Mouse (Mus musculus) neural tube, embryonic 15.5 days (tissue): ENCODE measurements around the gene Rbbp5. TPM values are rescaled to one million over a fixed set of nuclear protein-coding genes. Genes with fewer than 3 reads are reported as not detected.

Experiments used
- ATAC-seq: fragments of 200-750 bp; cut with Nextera tagmentation; 2 replicates; pipeline ENCODE4 v1.8.0; 2017; ENCODE audit warnings: mild to moderate bottlenecking, moderate TSS enrichment, moderate library complexity; ENCODE audit not compliant: low FRiP score
- H3K27ac ChIP-seq: fragments of 300-500 bp; sonication (generic); replicated peaks from 2 replicates; pipeline ENCODE4 v1.5.1; 2015; ENCODE audit warnings: mild to moderate bottlenecking, inconsistent platforms
- H3K27me3 ChIP-seq: fragments of 300-500 bp; sonication (generic); replicated peaks from 2 replicates; pipeline ENCODE4 v1.6.1; 2015; ENCODE audit warnings: inconsistent platforms
- H3K36me3 ChIP-seq: fragments of 300-500 bp; sonication (generic); 2 replicates; pipeline ENCODE4 v1.6.1; 2015; ENCODE audit warnings: inconsistent platforms
- H3K4me1 ChIP-seq: fragments of 300-500 bp; sonication (generic); 2 replicates; pipeline ENCODE4 v1.6.1; 2015; ENCODE audit warnings: inconsistent platforms
- H3K4me2 ChIP-seq: fragments of 300-500 bp; sonication (generic); 2 replicates; pipeline ENCODE4 v1.6.1; 2015; ENCODE audit warnings: inconsistent platforms, mild to moderate bottlenecking, moderate library complexity
- H3K4me3 ChIP-seq: fragments of 300-500 bp; sonication (generic); replicated peaks from 2 replicates; pipeline ENCODE4 v1.5.1; 2015; ENCODE audit warnings: mild to moderate bottlenecking, inconsistent platforms
- H3K9ac ChIP-seq: fragments of 300-500 bp; sonication (generic); replicated peaks from 2 replicates; pipeline ENCODE4 v1.6.1; 2015; ENCODE audit warnings: mild to moderate bottlenecking, inconsistent platforms
- H3K9me3 ChIP-seq: fragments of 300-500 bp; sonication (generic); replicated peaks from 2 replicates; pipeline ENCODE4 v1.6.1; 2016; ENCODE audit warnings: inconsistent platforms
- WGBS: fragments of 180-500 bp; shearing (Covaris S2); methylation state at CpG from one replicate; pipeline ENCODE4 v1.1.7; 2015; ENCODE audit warnings: mixed read lengths; 5-methylcytosine and 5-hydroxymethylcytosine counted together
- polyA plus RNA-seq: library from polyadenylated mRNA; unstranded; fragments of >200 nt; fragmentation: Nextera tagmentation; extraction: Ambion mirVana; gene quantifications from 2 replicates; pipeline ENCODE4 v1.2.1, GENCODE M21; 2015

Rbbp5 gene
- polyA plus RNA-seq, 1 experiment from 2014 or later: 42.8 TPM

GRCm38 (mm10) chr1:132506058-132506457 lies 28.9 kb downstream of the Rbbp5 start, which contains the start of gene Tmem81:
TSS of gene Tmem81 (plus strand) at chr1:132506230.
- no peak within 1 kb of the TSS for H3K9ac ChIP-seq
- H3K27ac ChIP-seq: no peak within 1 kb of the TSS
- ATAC-seq: no peak
- H3K4me3 ChIP-seq: no peak within 1 kb of the TSS
- no peaks in the 10 kb centered on the region for H3K9me3 ChIP-seq
- 83% methylated on average over 7 of the region's 7 CpGs for WGBS
- H3K27me3 ChIP-seq: no peaks in the 10 kb centered on the region
- no peak within 1 kb of the TSS for H3K4me2 ChIP-seq
- H3K4me1 ChIP-seq: 0 out of 2 replicates have a peak, but pooled peaks cover 2% of the 10 kb centered on the region
- H3K36me3 ChIP-seq: peaks cover 57% of the 10 kb centered on the region

DNA sequence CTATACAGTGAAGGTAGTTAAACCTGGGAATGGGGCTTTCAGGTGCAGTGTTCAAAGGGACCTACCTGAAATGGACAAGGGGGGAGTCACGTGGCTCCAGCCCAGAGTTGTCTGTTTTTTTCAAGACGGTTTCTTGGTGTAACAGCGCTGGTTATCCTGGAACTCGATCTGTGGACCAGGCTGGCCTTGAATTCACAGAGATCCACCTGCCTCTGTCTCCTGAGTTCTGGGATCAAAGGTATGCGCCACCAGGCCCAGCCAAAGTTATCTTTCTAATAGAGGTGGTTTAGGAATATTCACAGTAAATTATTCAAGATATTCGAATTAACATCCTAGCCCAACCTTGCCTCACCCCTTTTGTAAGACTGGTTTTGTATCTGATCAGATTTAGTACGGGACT lies 29.5 kb downstream of the Rbbp5 start:
- no peak overlapping the region for H3K27ac ChIP-seq
- no peak overlapping the region for H3K4me2 ChIP-seq
- H3K36me3 ChIP-seq: peaks cover 51% of the 10 kb centered on the region
- no peak overlapping the region for H3K4me3 ChIP-seq
- H3K27me3 ChIP-seq: no peaks in the 10 kb centered on the region
- no peak overlapping the region for H3K9ac ChIP-seq
- WGBS: 93% methylated on average over 7 of the region's 7 CpGs
- H3K9me3 ChIP-seq: no peaks in the 10 kb centered on the region
- no peak for ATAC-seq
- peaks cover 5% of the 10 kb centered on the region; the same call in 1 of the 2 replicates for H3K4me1 ChIP-seq

DNA sequence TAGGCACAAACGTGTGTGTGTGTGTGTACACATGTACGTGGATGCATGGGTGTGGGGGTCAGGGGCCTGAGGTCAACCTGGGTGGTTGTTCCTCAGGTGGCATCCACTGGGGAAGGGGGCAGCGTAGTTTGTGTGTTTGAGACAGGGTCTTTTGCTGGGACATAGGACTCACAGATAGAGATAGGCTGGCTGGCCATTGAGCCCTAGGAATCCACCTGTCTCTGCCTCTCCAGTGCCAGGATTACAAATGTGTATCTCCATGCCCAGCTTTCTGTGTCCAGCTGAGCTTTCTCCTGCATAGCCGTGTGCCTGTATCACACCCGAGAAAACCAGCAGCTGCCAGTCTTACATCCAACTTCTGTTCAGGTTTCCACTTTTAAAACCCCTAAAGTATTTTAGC lies 32.6 kb downstream of the Rbbp5 start:
- Histone ChIP-seq H3K27ac (no peak overlapping the region), H3K4me3 (no peak overlapping the region), H3K4me2 (no peak overlapping the region), H3K9me3 (no peaks in the 10 kb centered on the region), H3K27me3 (no peaks in the 10 kb centered on the region), H3K9ac (no peak overlapping the region), H3K36me3 (peaks cover 32% of the 10 kb centered on the region), H3K4me1 (peaks cover 8% of the 10 kb centered on the region; the same call in 1 of the 2 replicates)
- no peak for ATAC-seq
- 87% methylated on average over 5 of the region's 5 CpGs for WGBS

DNA sequence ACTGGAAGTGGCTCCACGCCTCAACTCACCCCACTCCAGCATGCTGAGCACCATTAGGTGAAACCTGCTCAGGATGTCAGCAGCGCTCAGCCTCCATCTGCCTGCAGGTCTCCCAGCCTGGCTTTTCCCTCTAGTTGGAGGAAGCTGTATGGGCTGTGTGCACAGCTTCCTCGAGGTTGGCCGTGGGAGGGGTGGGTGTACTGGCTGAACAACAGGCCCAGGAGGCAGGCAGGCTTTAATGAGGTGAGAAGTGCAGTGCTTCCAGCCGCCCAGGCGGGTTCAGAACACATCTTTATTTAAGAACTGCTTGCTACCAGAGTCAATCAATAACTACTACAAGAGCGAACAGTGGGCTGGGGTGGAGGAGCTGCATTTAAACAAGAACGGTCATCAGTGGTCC lies 34.4 kb downstream of the Rbbp5 start:
- ATAC-seq: no peak
- WGBS: 47% methylated on average over 8 of the region's 8 CpGs
- Histone ChIP-seq H3K4me1 (peaks cover 8% of the 10 kb centered on the region; the same call in 1 of the 2 replicates), H3K4me3 (no peak overlapping the region), H3K36me3 (peaks cover 32% of the 10 kb centered on the region), H3K27ac (peak overlapping the region; percentile 19; the same call in 1 of the 2 replicates), H3K27me3 (no peaks in the 10 kb centered on the region), H3K9me3 (no peaks in the 10 kb centered on the region), H3K4me2 (no peak overlapping the region), H3K9ac (no peak overlapping the region)

- Histone ChIP-seq H3K4me3 (no peak overlapping the region), H3K27me3 (no peaks in the 10 kb centered on the region), H3K36me3 (peaks cover 32% of the 10 kb centered on the region), H3K27ac (no peak overlapping the region), H3K9me3 (no peaks in the 10 kb centered on the region), H3K4me1 (peaks cover 8% of the 10 kb centered on the region; the same call in 1 of the 2 replicates), H3K4me2 (no peak overlapping the region), H3K9ac (no peak overlapping the region)
- WGBS: 66% methylated on average over 8 of the region's 8 CpGs
- no peak for ATAC-seq
Observed at GRCm38 (mm10) chr1:132512106-132512505, 34.9 kb downstream of the Rbbp5 start.

- H3K4me1 ChIP-seq: peaks cover 6% of the 10 kb centered on the region; the same call in 1 of the 2 replicates
- no peak overlapping the region for H3K4me2 ChIP-seq
- peaks cover 45% of the 10 kb centered on the region for H3K36me3 ChIP-seq
- H3K9ac ChIP-seq: no peak overlapping the region
- H3K9me3 ChIP-seq: no peaks in the 10 kb centered on the region
- whole genome bisulfite sequencing: 93% methylated on average over 12 of the region's 12 CpGs
- H3K27me3 ChIP-seq: no peaks in the 10 kb centered on the region
- no peak for ATAC-seq
- H3K27ac ChIP-seq: no peak overlapping the region
- H3K4me3 ChIP-seq: no peak overlapping the region
Observed at GRCm38 (mm10) chr1:132515339-132515738, 38.2 kb downstream of the Rbbp5 start.

DNA sequence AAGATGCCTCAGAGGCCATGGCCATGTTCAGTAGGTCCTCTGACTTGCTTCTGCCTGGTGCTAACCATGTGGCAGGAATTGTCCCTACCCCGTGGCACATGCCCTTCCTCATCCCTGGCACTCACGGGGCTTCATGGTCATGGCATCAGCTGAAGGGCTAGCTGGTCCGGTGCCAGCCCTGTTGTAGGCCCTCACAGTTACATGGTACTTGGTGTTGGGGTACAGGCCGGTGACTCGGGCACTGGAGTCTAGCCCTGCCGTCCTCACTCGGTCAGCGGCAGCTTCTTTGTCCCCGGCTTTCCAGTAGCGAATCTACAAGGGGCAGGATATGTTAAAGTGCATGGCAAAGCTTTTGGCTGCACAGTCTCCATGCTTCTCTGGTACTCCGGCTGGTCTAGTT lies 39.6 kb downstream of the Rbbp5 start:
- H3K4me2 ChIP-seq: no peak overlapping the region
- H3K27ac ChIP-seq: no peak overlapping the region
- H3K4me3 ChIP-seq: no peak overlapping the region
- peaks cover 46% of the 10 kb centered on the region for H3K36me3 ChIP-seq
- H3K9ac ChIP-seq: no peak overlapping the region
- H3K4me1 ChIP-seq: peaks cover 2% of the 10 kb centered on the region; the same call in 1 of the 2 replicates
- H3K9me3 ChIP-seq: no peaks in the 10 kb centered on the region
- WGBS: 93% methylated on average over 11 of the region's 11 CpGs
- no peak for ATAC-seq
- H3K27me3 ChIP-seq: no peaks in the 10 kb centered on the region

DNA sequence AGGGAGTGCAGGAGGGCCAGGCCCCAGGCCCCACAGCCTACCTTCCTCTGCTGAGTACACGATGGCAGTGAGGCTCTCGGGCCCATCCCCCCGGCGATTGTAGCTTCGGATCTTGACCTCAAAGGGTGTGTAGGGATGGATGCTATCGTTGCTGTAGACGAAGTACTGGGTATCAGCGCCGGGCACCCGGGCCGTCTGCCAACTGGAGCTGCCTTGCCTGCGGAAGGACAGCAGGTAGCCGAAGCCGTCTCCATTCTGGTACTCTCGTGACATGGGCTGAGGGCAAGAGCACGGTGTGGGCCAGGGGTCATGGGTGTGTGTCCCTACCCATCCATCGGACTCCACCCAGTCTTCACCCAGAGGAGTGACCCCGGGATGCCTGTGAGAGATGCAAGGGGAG lies 41.5 kb downstream of the Rbbp5 start:
- Histone ChIP-seq H3K9ac (no peak overlapping the region), H3K4me2 (no peak overlapping the region), H3K9me3 (no peaks in the 10 kb centered on the region), H3K27me3 (no peaks in the 10 kb centered on the region), H3K36me3 (peaks cover 56% of the 10 kb centered on the region), H3K27ac (no peak overlapping the region), H3K4me3 (no peak overlapping the region), H3K4me1 (no peaks in the 10 kb centered on the region)
- no peak for ATAC-seq
- WGBS: 83% methylated on average over 18 of the region's 18 CpGs

DNA sequence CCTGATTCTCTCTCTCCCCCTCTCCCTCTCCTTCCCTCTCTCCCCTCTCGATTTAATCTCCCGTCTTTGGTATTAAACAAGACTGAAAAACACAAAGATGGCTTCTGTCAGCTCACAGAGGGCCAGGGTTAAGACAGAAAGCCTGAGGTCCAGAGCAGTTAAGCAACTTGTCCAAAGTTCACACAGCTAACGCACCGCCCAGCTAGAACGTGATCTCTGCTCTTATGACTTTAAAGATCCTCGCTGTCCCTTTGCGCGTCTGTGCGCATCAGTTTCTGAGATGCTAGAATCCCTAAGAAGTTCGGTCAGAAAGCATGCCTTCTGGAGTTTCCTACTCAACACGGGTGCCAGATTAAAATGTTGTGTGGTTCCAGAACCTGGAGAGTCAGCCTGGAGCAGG lies 42.6 kb downstream of the Rbbp5 start:
- Histone ChIP-seq H3K36me3 (peaks cover 55% of the 10 kb centered on the region), H3K27ac (no peak overlapping the region), H3K4me3 (no peak overlapping the region), H3K9ac (no peak overlapping the region), H3K27me3 (no peaks in the 10 kb centered on the region), H3K4me2 (no peak overlapping the region), H3K4me1 (no peaks in the 10 kb centered on the region), H3K9me3 (no peaks in the 10 kb centered on the region)
- no peak for ATAC-seq
- WGBS: 91% methylated on average over 11 of the region's 11 CpGs

- H3K36me3 ChIP-seq: peaks cover 47% of the 10 kb centered on the region
- ATAC-seq: no peak
Observed at GRCm38 (mm10) chr1:132520764-132521163, 43.6 kb downstream of the Rbbp5 start.

DNA sequence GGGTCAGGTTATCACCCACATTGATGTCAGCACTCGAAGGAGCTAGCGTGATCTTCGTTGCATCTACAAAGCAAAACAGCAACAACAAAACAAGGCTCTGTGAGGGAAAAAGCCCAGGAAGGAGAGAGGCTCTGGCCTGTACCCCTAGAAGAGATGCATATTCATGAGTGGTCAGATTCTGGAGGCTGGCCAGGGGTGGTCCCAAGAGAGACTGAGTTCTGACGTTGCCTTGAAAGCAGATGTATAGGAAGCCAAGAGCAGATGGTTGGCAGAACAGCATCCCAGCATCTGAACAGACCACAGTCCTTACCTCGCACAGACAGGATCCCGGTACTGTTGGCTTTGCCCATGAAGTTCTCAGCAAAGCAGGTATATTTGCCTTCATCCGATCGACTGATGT lies 45.9 kb downstream of the Rbbp5 start:
- Histone ChIP-seq H3K4me3 (no peak overlapping the region), H3K9ac (no peak overlapping the region), H3K27ac (no peak overlapping the region), H3K27me3 (no peaks in the 10 kb centered on the region), H3K4me2 (no peak overlapping the region), H3K9me3 (no peaks in the 10 kb centered on the region), H3K4me1 (peaks cover 18% of the 10 kb centered on the region), H3K36me3 (peaks cover 34% of the 10 kb centered on the region; the same call in 1 of the 2 replicates)
- ATAC-seq: no peak
- WGBS: 72% methylated on average over 8 of the region's 8 CpGs

More at GRCm38 (mm10) chr1:132520764-132521163, 43.6 kb downstream of the Rbbp5 start:
- Histone ChIP-seq H3K9me3 (no peaks in the 10 kb centered on the region), H3K27me3 (no peaks in the 10 kb centered on the region), H3K27ac (no peak overlapping the region), H3K4me1 (peaks cover 6% of the 10 kb centered on the region; the same call in 1 of the 2 replicates), H3K4me2 (no peak overlapping the region), H3K4me3 (no peak overlapping the region), H3K9ac (no peak overlapping the region)
- WGBS: 35% methylated on average over 2 of the region's 6 CpGs

- H3K4me3 ChIP-seq: no peak overlapping the region
- H3K36me3 ChIP-seq: peaks cover 28% of the 10 kb centered on the region; the same call in 1 of the 2 replicates
- H3K4me2 ChIP-seq: no peak overlapping the region
- H3K4me1 ChIP-seq: peaks cover 18% of the 10 kb centered on the region
- ATAC-seq: no peak
- H3K9me3 ChIP-seq: no peaks in the 10 kb centered on the region
- no peak overlapping the region for H3K9ac ChIP-seq
- H3K27ac ChIP-seq: no peak overlapping the region
- no peaks in the 10 kb centered on the region for H3K27me3 ChIP-seq
- 32% methylated on average over 4 of the region's 4 CpGs for WGBS
Observed at GRCm38 (mm10) chr1:132523920-132524319, 46.8 kb downstream of the Rbbp5 start.
